Mouse (Mus musculus): ENCODE data around the gene Slc34a1. TPM values are rescaled to one million over a fixed set of nuclear protein-coding genes. Genes with fewer than 3 reads are reported as not detected.

Slc34a1 gene
- polyA plus RNA-seq, 1 experiment: 0.44 TPM

Other genes with a start within 250 kb of the Slc34a1 start
- gene Fgfr4, start 245.5 kb upstream of the Slc34a1 start, polyA plus RNA-seq (2012; rRNA removed): 0.15 and 0.66 TPM in 2 replicates
- 25.8 and 32.1 TPM in 2 replicates for gene Nsd1, start 188.4 kb upstream of the Slc34a1 start, polyA plus RNA-seq (2012; rRNA removed)
- 168 and 176 TPM in 2 replicates for gene Prelid1, start 77.7 kb upstream of the Slc34a1 start, polyA plus RNA-seq (2012; rRNA removed)
- gene Rab24, start 76.2 kb upstream of the Slc34a1 start, polyA plus RNA-seq (2012; rRNA removed): 100.0 and 134 TPM in 2 replicates
- gene Mxd3, start 68.4 kb upstream of the Slc34a1 start, polyA plus RNA-seq (2012; rRNA removed): 1.3 and 1.9 TPM in 2 replicates
- 67.3 and 72.5 TPM in 2 replicates for gene Lman2, start 35.4 kb upstream of the Slc34a1 start, polyA plus RNA-seq (2012; rRNA removed)
- 2.0 and 2.7 TPM in 2 replicates for gene Rgs14, start 28.5 kb upstream of the Slc34a1 start, polyA plus RNA-seq (2012; rRNA removed)
- gene Pfn3, start 17.0 kb downstream of the Slc34a1 start, polyA plus RNA-seq (2012; rRNA removed): not detected in 2 replicates
- 0.06 and 0.07 TPM in 2 replicates for gene F12, start 28.6 kb downstream of the Slc34a1 start, polyA plus RNA-seq (2012; rRNA removed)
- 37.4 and 42.4 TPM in 2 replicates for gene Grk6, start 46.9 kb downstream of the Slc34a1 start, polyA plus RNA-seq (2012; rRNA removed)
- gene Prr7, start 66.1 kb downstream of the Slc34a1 start, polyA plus RNA-seq (2012; rRNA removed): 3.5 and 3.8 TPM in 2 replicates
- 43.0 and 45.3 TPM in 2 replicates for gene Dbn1, start 89.9 kb downstream of the Slc34a1 start, polyA plus RNA-seq (2012; rRNA removed)
- 382 and 383 TPM in 2 replicates for gene Pdlim7, start 115.5 kb downstream of the Slc34a1 start, polyA plus RNA-seq (2012; rRNA removed)
- 5.1 and 6.9 TPM in 2 replicates for gene Dok3, start 131.1 kb downstream of the Slc34a1 start, polyA plus RNA-seq (2012; rRNA removed)
- gene Ddx41, start 138.5 kb downstream of the Slc34a1 start, polyA plus RNA-seq (2012; rRNA removed): 45.1 and 51.6 TPM in 2 replicates
- gene Fam193b, start 172.9 kb downstream of the Slc34a1 start, polyA plus RNA-seq (2012; rRNA removed): 86.0 and 97.9 TPM in 2 replicates
- gene Tmed9, start 175.5 kb downstream of the Slc34a1 start, polyA plus RNA-seq (2012; rRNA removed): 136 and 157 TPM in 2 replicates
- 17.7 and 22.1 TPM in 2 replicates for gene B4galt7, start 201.7 kb downstream of the Slc34a1 start, polyA plus RNA-seq (2012; rRNA removed)
- gene Caml, start 224.8 kb downstream of the Slc34a1 start, polyA plus RNA-seq (2012; rRNA removed): 44.0 and 46.8 TPM in 2 replicates
- gene Ddx46, start 236.8 kb downstream of the Slc34a1 start, polyA plus RNA-seq (2012; rRNA removed): 33.9 and 35.8 TPM in 2 replicates